Mouse (Mus musculus) E14TG2a.4 (cell line): ENCODE data around the gene Lsm11.

Experiments
- H3K27me3 ChIP-seq: 2 replicates; pipeline ENCODE4 v1.6.1; 2014; ENCODE audit warnings: low read length, control low read depth; ENCODE audit not compliant: insufficient read depth
- H3K36me3 ChIP-seq: 2 replicates; pipeline ENCODE4 v1.6.1; 2014; ENCODE audit warnings: low read length, control low read depth; ENCODE audit not compliant: insufficient read depth
- H3K4me1 ChIP-seq: replicated peaks from 2 replicates; pipeline ENCODE4 v1.6.1; 2014; ENCODE audit warnings: low read depth, low read length, control low read depth
- H3K4me3 ChIP-seq: replicated peaks from 2 replicates; pipeline ENCODE4 v1.5.1; 2014; ENCODE audit warnings: mild to moderate bottlenecking, low read length
- H3K9me3 ChIP-seq: 2 replicates; pipeline ENCODE4 v1.6.1; 2014; ENCODE audit warnings: low read length, control low read depth
- CTCF ChIP-seq: conservative IDR thresholded peaks from 2 replicates; pipeline ENCODE4 v1.5.1; 2014; ENCODE audit warnings: low read length
- NANOG ChIP-seq: IDR thresholded peaks from 2 replicates; pipeline ENCODE4 v1.6.1; 2014; ENCODE audit warnings: borderline replicate concordance, low read length, mixed read lengths
- POU5F1 ChIP-seq: IDR thresholded peaks from 2 replicates; pipeline ENCODE4 v1.6.1; 2014; ENCODE audit warnings: low read length, borderline replicate concordance

Lsm11 gene

GRCm38 (mm10) chr11:45968466-45968865, 23.7 kb upstream of the Lsm11 start:
- no peak overlapping the region for H3K4me3 ChIP-seq
- TF ChIP-seq NANOG (no peak), POU5F1 (no peak), CTCF (no peak)
- peaks cover 5% of the 10 kb centered on the region for H3K27me3 ChIP-seq
- H3K36me3 ChIP-seq: no peaks in the 10 kb centered on the region
- peaks cover 47% of the 10 kb centered on the region for H3K9me3 ChIP-seq
- peaks cover 6% of the 10 kb centered on the region for H3K4me1 ChIP-seq

GRCm38 (mm10) chr11:45966896-45967295, 22.2 kb upstream of the Lsm11 start:
- no peak overlapping the region for H3K4me3 ChIP-seq
- no peak for TF ChIP-seq POU5F1
- no peak for TF ChIP-seq NANOG
- TF ChIP-seq CTCF: no peak

GRCm38 (mm10) chr11:45960003-45960402, 15.3 kb upstream of the Lsm11 start:
- no peak overlapping the region for H3K4me3 ChIP-seq
- no peak for TF ChIP-seq NANOG
- no peak for TF ChIP-seq CTCF
- no peak for TF ChIP-seq POU5F1
- H3K9me3 ChIP-seq: peaks cover 36% of the 10 kb centered on the region
- peaks cover 3% of the 10 kb centered on the region; the same call in 1 of the 2 replicates for H3K4me1 ChIP-seq
- no peaks in the 10 kb centered on the region for H3K27me3 ChIP-seq
- no peaks in the 10 kb centered on the region for H3K36me3 ChIP-seq

More at GRCm38 (mm10) chr11:45966896-45967295, 22.2 kb upstream of the Lsm11 start:
- Histone ChIP-seq H3K36me3 (no peaks in the 10 kb centered on the region), H3K4me1 (peaks cover 6% of the 10 kb centered on the region), H3K27me3 (no peaks in the 10 kb centered on the region), H3K9me3 (peaks cover 54% of the 10 kb centered on the region)

- H3K36me3 ChIP-seq: no peaks in the 10 kb centered on the region
- no peak overlapping the region for H3K4me3 ChIP-seq
- H3K9me3 ChIP-seq: peaks cover 33% of the 10 kb centered on the region
- H3K27me3 ChIP-seq: no peaks in the 10 kb centered on the region
- peaks cover 6% of the 10 kb centered on the region for H3K4me1 ChIP-seq
- TF ChIP-seq CTCF (peak; percentile 12; the same call in 1 of the 2 replicates), POU5F1 (no peak), NANOG (no peak)
These were observed 14.9 kb upstream of the Lsm11 start for GRCm38 (mm10) chr11:45959598-45959997.

GRCm38 (mm10) chr11:45955127-45955627, 10.4 kb upstream of the Lsm11 start, which contains the start of gene Thg1l:
Gene Thg1l, minus strand, starts transcription at chr11:45955494.
- H3K4me1 ChIP-seq: peaks cover 17% of the 10 kb centered on the region
- H3K4me3 ChIP-seq: peak within 1 kb of the TSS; percentile 92
- TF ChIP-seq POU5F1 (no peak), CTCF (no peak), NANOG (no peak)
- peaks cover 2% of the 10 kb centered on the region; the same call in 1 of the 2 replicates for H3K9me3 ChIP-seq
- H3K27me3 ChIP-seq: no peaks in the 10 kb centered on the region
- peaks cover 37% of the 10 kb centered on the region for H3K36me3 ChIP-seq

GRCm38 (mm10) chr11:45947491-45947890, 2.8 kb upstream of the Lsm11 start:
- Histone ChIP-seq H3K4me1 (peaks cover 19% of the 10 kb centered on the region), H3K4me3 (no peak overlapping the region), H3K9me3 (no peaks in the 10 kb centered on the region), H3K36me3 (peaks cover 56% of the 10 kb centered on the region), H3K27me3 (no peaks in the 10 kb centered on the region)
- no peak for TF ChIP-seq NANOG
- no peak for TF ChIP-seq POU5F1
- TF ChIP-seq CTCF: no peak

GRCm38 (mm10) chr11:45946796-45947195, 2.1 kb upstream of the Lsm11 start:
- peaks cover 50% of the 10 kb centered on the region for H3K36me3 ChIP-seq
- H3K4me1 ChIP-seq: peaks cover 26% of the 10 kb centered on the region
- no peak for TF ChIP-seq CTCF
- TF ChIP-seq POU5F1: no peak
- no peak for TF ChIP-seq NANOG
- H3K4me3 ChIP-seq: no peak overlapping the region
- no peaks in the 10 kb centered on the region for H3K9me3 ChIP-seq
- no peaks in the 10 kb centered on the region for H3K27me3 ChIP-seq

- Histone ChIP-seq H3K9me3 (no peaks in the 10 kb centered on the region), H3K27me3 (no peaks in the 10 kb centered on the region), H3K4me3 (peak overlapping the region; percentile 97), H3K4me1 (peaks cover 42% of the 10 kb centered on the region), H3K36me3 (peaks cover 50% of the 10 kb centered on the region)
- no peak for TF ChIP-seq POU5F1
- no peak for TF ChIP-seq CTCF
- TF ChIP-seq NANOG: no peak
These were observed 668 bp downstream of the Lsm11 start for GRCm38 (mm10) chr11:45943891-45944642.
